Mouse (Mus musculus) ES-E14 (cell line): ENCODE measurements around the gene Qtrt1. TPM values are rescaled to one million over a fixed set of nuclear protein-coding genes. Genes with fewer than 3 reads are reported as not detected.

Experiments used
- DNase-seq: peaks from one replicate; pipeline ENCODE4 v3.0.0-alpha.2; 2013; ENCODE audit warnings: low read depth, low spot score
- H3K27ac ChIP-seq: 2 replicates; pipeline ENCODE4 v1.5.1; 2012; ENCODE audit warnings: low read depth, mild to moderate bottlenecking, low read length, moderate library complexity, mixed read lengths; ENCODE audit not compliant: poor library complexity, insufficient read depth, severe bottlenecking
- H3K36me3 ChIP-seq: 2 replicates; pipeline ENCODE4 v1.6.1; 2012; ENCODE audit warnings: mild to moderate bottlenecking, low read length, moderate library complexity, mixed read lengths; ENCODE audit not compliant: control insufficient read depth, poor library complexity, insufficient read depth, severe bottlenecking
- H3K4me1 ChIP-seq, 2 experiments: fragments of 150-350 bp in 1 of 2; sonication (generic) in 1 of 2; 2 replicates each; pipeline ENCODE4 v1.6.1; 2012; ENCODE audit warnings: low read length in 2 of 2, mild to moderate bottlenecking in 1 of 2, mixed read lengths in 1 of 2; ENCODE audit not compliant: control insufficient read depth in 2 of 2, insufficient read depth in 2 of 2, poor library complexity in 1 of 2
- H3K4me3 ChIP-seq, 2 experiments: fragments of 150-350 bp in 1 of 2; sonication (generic) in 1 of 2; 2 replicates each; pipeline ENCODE4 v1.5.1; 2012; ENCODE audit warnings: low read length in 2 of 2, low read depth in 1 of 2, mild to moderate bottlenecking in 1 of 2, mixed read lengths in 1 of 2; ENCODE audit not compliant: insufficient read depth in 1 of 2, poor library complexity in 1 of 2, severe bottlenecking in 1 of 2
- H3K9ac ChIP-seq: 2 replicates; pipeline ENCODE4 v1.6.1; 2012; ENCODE audit warnings: low read depth, mild to moderate bottlenecking, low read length, mixed read lengths; ENCODE audit not compliant: poor library complexity, insufficient read depth, severe bottlenecking
- H3K9me3 ChIP-seq: fragments of 150-350 bp; sonication (generic); 2 replicates; pipeline ENCODE4 v1.6.1; 2012; ENCODE audit warnings: low read depth, mild to moderate bottlenecking, low read length; ENCODE audit not compliant: control insufficient read depth, insufficient read depth
- CHD2 ChIP-seq: IDR thresholded peaks from 2 replicates; pipeline ENCODE4 v1.6.1; 2014; ENCODE audit warnings: mild to moderate bottlenecking, low read depth, low read length, inconsistent platforms
- HCFC1 ChIP-seq: IDR thresholded peaks from 2 replicates; pipeline ENCODE4 v1.6.1; 2012; ENCODE audit warnings: low read length, inconsistent platforms, borderline replicate concordance; ENCODE audit not compliant: insufficient read depth
- MAFK ChIP-seq: IDR thresholded peaks from 2 replicates; pipeline ENCODE4 v1.6.1; 2014; ENCODE audit warnings: mild to moderate bottlenecking, low read depth, low read length, inconsistent platforms; ENCODE audit not compliant: insufficient read depth
- ZC3H11A ChIP-seq: IDR thresholded peaks from 2 replicates; pipeline ENCODE4 v1.6.1; 2012; ENCODE audit warnings: low read depth, mild to moderate bottlenecking, inconsistent platforms, low read length, borderline replicate concordance
- ZNF384 ChIP-seq: IDR thresholded peaks from 2 replicates; pipeline ENCODE4 v1.6.1; 2012; ENCODE audit warnings: low read depth, low read length, inconsistent platforms
- in situ Hi-C, 2 experiments: fragments of 600-800 bp; cut with MboI; formaldehyde crosslinking; loops; one replicate each; pipeline ENCODE4 v1.15.1; 2025; ENCODE audit warnings: low sequenced_read_pairs in 2 of 2, inconsistent platforms in 1 of 2; ENCODE audit not compliant: unreplicated experiment in 2 of 2
- total RNA-seq: library from RNA; depleted of rRNA; stranded (reverse); fragments of 300-350 nt; gene quantifications from 2 replicates; pipeline ENCODE4 v1.2.3, GENCODE M21; 2012

Gene Qtrt1
- total RNA-seq, 1 experiment: 62.7 TPM

DNA sequence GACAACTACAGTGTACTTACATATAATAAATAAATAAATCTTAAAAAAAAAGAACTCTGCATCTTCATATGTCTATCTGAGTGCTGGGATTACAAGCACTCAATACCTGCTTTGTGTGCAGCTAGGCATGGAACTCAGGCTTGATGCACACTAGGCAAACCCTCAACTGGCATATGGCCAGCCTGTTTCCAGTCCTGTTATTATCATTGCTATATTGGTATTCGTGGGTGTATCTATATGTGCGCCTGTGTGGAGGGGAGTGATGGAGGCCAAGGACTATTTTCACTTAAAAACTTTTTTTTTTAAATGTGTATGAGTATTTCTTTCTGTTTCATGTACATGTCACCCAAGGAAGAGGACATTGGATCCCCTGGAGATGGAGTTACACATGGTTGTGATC is 22.8 kb downstream of the Qtrt1 start:
- Histone ChIP-seq H3K4me1 (peaks cover 6 to 29% of the 10 kb centered on the region in 2 experiments), H3K36me3 (no peaks in the 10 kb centered on the region), H3K9me3 (no peaks in the 10 kb centered on the region), H3K4me3 (no peak overlapping the region), H3K9ac (no peak overlapping the region), H3K27ac (no peak overlapping the region)
- in situ Hi-C loops: no loop called here
- no peak for TF ChIP-seq MAFK
- TF ChIP-seq CHD2: no peak
- TF ChIP-seq ZC3H11A: no peak
- no peak for TF ChIP-seq HCFC1
- TF ChIP-seq ZNF384: no peak
- no peak for DNase-seq

DNA sequence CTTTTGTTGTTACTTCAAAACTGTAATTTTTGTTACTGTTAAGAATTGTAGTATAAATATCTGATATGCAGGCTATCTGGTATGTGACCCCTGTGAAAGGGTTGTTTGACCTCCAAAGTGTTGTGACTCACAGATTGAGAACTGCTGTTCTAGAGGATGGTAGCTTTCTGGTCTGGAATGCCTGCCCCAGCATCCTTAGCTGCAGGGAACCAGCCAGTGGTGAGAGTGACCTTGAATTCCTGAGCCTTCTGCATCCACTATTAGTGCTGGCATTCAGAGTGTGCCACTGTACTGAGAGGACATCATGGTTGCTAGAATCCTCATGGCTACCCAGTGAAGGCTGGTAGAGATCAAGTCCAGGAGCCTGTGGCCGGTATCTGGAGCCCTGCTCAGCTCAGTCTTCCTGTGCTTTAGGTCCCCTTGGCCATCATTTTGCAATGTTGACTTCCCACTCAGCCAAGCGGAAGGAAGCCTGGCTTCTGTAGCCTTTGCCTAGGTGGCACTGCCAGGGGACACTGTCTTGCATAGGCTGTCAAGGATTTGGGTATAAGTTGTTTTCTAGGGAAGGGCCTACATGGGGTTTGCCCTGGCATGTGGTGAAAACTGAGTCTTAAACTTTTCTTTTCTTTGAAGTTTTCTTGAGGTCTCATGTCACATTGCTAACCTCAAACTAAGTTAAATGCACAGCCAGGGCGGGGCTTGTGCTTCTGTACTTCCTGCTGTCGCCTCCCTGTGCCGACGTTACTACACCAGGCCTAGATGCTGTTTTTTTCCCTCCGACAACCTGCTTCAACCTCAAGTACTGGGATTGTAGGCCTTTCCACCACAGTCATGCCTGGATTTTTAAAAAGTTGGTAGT is 24.4 kb downstream of the Qtrt1 start:
- no peak for DNase-seq
- TF ChIP-seq CHD2: no peak
- TF ChIP-seq HCFC1: no peak
- TF ChIP-seq MAFK: no peak
- no peak for TF ChIP-seq ZNF384
- Histone ChIP-seq H3K4me1 (peaks cover 6 to 38% of the 10 kb centered on the region in 2 experiments), H3K9me3 (no peaks in the 10 kb centered on the region), H3K36me3 (no peaks in the 10 kb centered on the region), H3K4me3 (no peak overlapping the region), H3K9ac (no peak overlapping the region), H3K27ac (no peak overlapping the region)
- in situ Hi-C loops: no loop called here

DNA sequence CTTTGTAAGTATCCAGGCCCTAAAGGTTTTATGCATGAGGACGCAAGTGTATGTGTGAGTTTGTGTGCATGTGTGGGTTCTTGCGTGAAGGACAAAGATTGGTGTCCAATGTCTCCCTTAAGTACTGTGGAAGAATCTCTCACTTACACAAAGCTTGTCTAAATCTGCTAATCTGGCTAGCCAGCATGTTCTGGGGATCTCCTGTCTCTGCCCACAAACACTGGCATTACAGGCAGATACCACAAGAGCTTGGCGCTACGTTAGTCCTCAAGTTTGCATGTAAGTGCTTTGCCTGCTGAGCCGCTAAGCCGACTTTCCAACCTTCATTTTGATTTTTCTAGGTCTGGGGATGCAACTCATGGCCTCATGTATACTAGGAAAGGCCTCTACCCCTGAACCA is 25.9 kb downstream of the Qtrt1 start:
- DNase-seq: no peak
- no peaks in the 10 kb centered on the region for H3K9me3 ChIP-seq
- H3K36me3 ChIP-seq: no peaks in the 10 kb centered on the region
- in situ Hi-C loops: no loop called here
- no peak for TF ChIP-seq MAFK
- TF ChIP-seq ZC3H11A: no peak
- no peak for TF ChIP-seq HCFC1
- no peak for TF ChIP-seq ZNF384
- TF ChIP-seq CHD2: no peak
- H3K27ac ChIP-seq: no peak overlapping the region
- no peak overlapping the region for H3K4me3 ChIP-seq
- no peak overlapping the region for H3K9ac ChIP-seq
- H3K4me1 ChIP-seq: peaks cover 6 to 40% of the 10 kb centered on the region in 2 experiments

DNA sequence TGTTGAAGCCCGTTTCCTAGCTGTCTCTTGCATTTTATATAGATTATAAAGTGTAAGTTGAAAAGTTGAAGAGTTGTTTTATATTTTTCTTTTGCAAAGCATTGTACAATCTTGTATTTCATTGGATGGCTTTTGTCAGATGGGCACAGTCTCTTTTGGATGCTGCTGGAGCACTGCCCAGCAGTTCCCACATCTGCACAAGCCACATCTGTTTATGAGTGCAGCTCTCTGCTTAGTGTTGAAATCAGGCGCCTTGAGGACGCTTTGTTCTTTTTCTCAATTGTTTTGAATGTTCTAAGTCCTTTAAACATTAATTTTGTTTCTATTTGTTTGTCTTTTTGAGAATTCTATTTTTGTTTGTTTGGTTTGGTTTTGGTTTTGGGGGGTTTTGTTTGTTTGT is 26.6 kb downstream of the Qtrt1 start:
- no peak overlapping the region for H3K9ac ChIP-seq
- no peak overlapping the region for H3K27ac ChIP-seq
- TF ChIP-seq HCFC1: no peak
- TF ChIP-seq MAFK: no peak
- no peak for TF ChIP-seq CHD2
- TF ChIP-seq ZC3H11A: no peak
- TF ChIP-seq ZNF384: no peak
- no peak for DNase-seq
- H3K4me3 ChIP-seq: no peak overlapping the region
- H3K36me3 ChIP-seq: no peaks in the 10 kb centered on the region
- peaks cover 6 to 40% of the 10 kb centered on the region in 2 experiments for H3K4me1 ChIP-seq
- in situ Hi-C loops: no loop called here
- no peaks in the 10 kb centered on the region for H3K9me3 ChIP-seq
